ENCODE assay signal across 8 mouse cellular contexts in the genomic region with DNA sequence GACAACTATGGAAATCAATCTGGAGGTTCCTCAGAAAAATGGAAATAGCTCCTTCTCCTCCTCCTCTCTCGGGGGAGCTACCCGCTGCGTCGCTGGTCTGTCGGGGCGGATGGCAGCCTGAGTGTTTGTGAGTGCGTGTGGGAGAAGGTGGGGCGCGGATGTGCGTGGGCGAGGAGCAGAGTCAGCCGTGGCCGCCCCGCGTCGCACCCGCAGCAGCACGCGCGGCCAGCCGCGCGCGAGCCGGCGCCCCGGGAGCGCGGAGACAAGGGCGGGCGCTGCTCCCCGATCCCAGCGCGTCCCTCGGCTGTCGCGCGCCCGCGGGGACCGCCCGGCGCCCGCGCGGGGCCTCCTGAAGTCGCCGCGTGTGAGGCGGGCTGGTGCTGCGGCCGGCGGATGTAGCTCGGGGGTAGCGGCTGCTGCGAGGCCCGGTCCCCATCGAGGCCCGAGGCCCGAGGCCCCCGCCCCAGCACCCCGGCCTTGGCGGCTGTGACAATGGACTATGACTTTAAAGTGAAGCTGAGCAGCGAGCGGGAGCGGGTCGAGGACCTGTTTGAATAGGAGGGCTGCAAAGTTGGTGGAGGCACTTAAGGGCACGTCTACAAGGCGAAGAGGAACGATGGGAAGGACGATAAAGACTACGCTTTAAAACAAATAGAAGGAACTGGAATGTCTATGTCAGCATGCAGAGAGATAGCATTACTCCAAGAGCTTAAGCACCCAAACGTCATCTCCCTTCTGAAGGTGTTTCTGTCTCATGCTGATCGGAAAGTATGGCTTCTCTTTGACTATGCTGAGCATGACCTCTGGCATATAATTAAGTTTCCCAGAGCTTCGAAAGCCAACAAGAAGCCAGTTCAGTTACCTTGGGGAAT. TPM values are rescaled to one million over a fixed set of nuclear protein-coding genes. Genes with fewer than 3 reads are reported as not detected.
DNase-seq lines count a peak whose midpoint lies in the region; ATAC-seq and TF ChIP-seq lines count a peak whose summit lies in the region.

No protein-coding gene starts in this region.

- no peaks in the 10 kb centered on the region for H3K27me3 ChIP-seq in kidney, embryonic 14.5 days (ENCODE audit: control insufficient read depth, insufficient read depth, low read length)
- peaks cover 2% of the 10 kb centered on the region; the same call in 1 of the 2 replicates for H3K27me3 ChIP-seq in heart, embryonic 16.5 days (ENCODE audit: control insufficient read depth, insufficient read depth, low read length)
- no peaks in the 10 kb centered on the region for H3K27me3 ChIP-seq in midbrain, embryonic 14.5 days (ENCODE audit: control insufficient read depth, insufficient read depth, low read length)

- no peak for TF ChIP-seq CTCF in cortical plate, adult 2 months (IDR thresholded peaks at IDR 0.05; ENCODE audit: extremely low read depth, insufficient read depth, low read length)
- TF ChIP-seq CTCF in left cerebral cortex, adult 2 months (IDR thresholded peaks at IDR 0.05) = no peak

- no peak overlapping the region for H3K27ac ChIP-seq in kidney, embryonic 14.5 days (ENCODE audit: low read depth, low read length)
- no peak overlapping the region for H3K27ac ChIP-seq in cortical plate, adult 2 months (ENCODE audit: insufficient read depth, low read length)
- no peak overlapping the region for H3K27ac ChIP-seq in heart, embryonic 16.5 days (ENCODE audit: low read length)
- H3K27ac ChIP-seq in left cerebral cortex, adult 2 months = no peak overlapping the region
- no peak overlapping the region for H3K27ac ChIP-seq in midbrain, embryonic 14.5 days (replicated peaks; ENCODE audit: low read depth, low read length)

- ATAC-seq in kidney, embryonic 14.5 days (ENCODE audit: low FRiP score, low TSS enrichment) = peak; percentile 69
- 0 out of 2 replicates have a peak, but pooled peaks have one; percentile 23 for ATAC-seq in heart, embryonic 16.5 days (replicated peaks; ENCODE audit: extremely low read depth, insufficient read depth, low FRiP score)
- ATAC-seq in midbrain, embryonic 14.5 days (ENCODE audit: low FRiP score, low TSS enrichment) = peak; percentile 76; the same call in 1 of the 2 replicates

- H3K4me1 ChIP-seq in kidney, embryonic 14.5 days (ENCODE audit: control insufficient read depth, insufficient read depth, low read length) = no peaks in the 10 kb centered on the region
- H3K4me1 ChIP-seq in cortical plate, adult 2 months (ENCODE audit: control insufficient read depth, insufficient read depth, low read length) = no peaks in the 10 kb centered on the region
- H3K4me1 ChIP-seq in heart, embryonic 16.5 days (ENCODE audit: control insufficient read depth, insufficient read depth, low read length) = no peaks in the 10 kb centered on the region
- no peaks in the 10 kb centered on the region for H3K4me1 ChIP-seq in midbrain, embryonic 14.5 days (ENCODE audit: control insufficient read depth, insufficient read depth, low read length)

- no peaks in the 10 kb centered on the region for H3K36me3 ChIP-seq in kidney, embryonic 14.5 days (ENCODE audit: control insufficient read depth, insufficient read depth, low read length)
- H3K36me3 ChIP-seq in heart, embryonic 16.5 days (ENCODE audit: control insufficient read depth, insufficient read depth) = no peaks in the 10 kb centered on the region
- no peaks in the 10 kb centered on the region for H3K36me3 ChIP-seq in midbrain, embryonic 14.5 days (ENCODE audit: control insufficient read depth, insufficient read depth, low read length)

- WGBS in kidney, embryonic 14.5 days = 5% methylated on average over 68 of the region's 75 CpGs
- 3% methylated on average over 74 of the region's 75 CpGs for whole genome bisulfite sequencing in heart, embryonic 16.5 days
- 4% methylated on average over 75 of the region's 75 CpGs for WGBS in midbrain, embryonic 14.5 days

- H3K4me2 ChIP-seq in kidney, embryonic 14.5 days (replicated peaks; ENCODE audit: low read depth, low read length) = peak overlapping the region; percentile 79
- peak overlapping the region; percentile 92 for H3K4me2 ChIP-seq in heart, embryonic 16.5 days (ENCODE audit: low read depth, low read length)
- H3K4me2 ChIP-seq in midbrain, embryonic 14.5 days (ENCODE audit: low read length) = peak overlapping the region; percentile 73

- peak overlapping the region; percentile 63 for H3K9ac ChIP-seq in kidney, embryonic 14.5 days (ENCODE audit: low read depth, low read length)
- H3K9ac ChIP-seq in heart, embryonic 16.5 days (ENCODE audit: low read length) = peak overlapping the region; percentile 69
- H3K9ac ChIP-seq in midbrain, embryonic 14.5 days (replicated peaks; ENCODE audit: low read length) = peak overlapping the region; percentile 66

- no peak for DNase-seq in kidney, adult 9 months
- peak; percentile 68 to 69 for DNase-seq in left cerebral cortex, adult 2 months (ENCODE audit: extremely low spot score in 1 of 2, low spot score in 2 of 2)
- DNase-seq in midbrain, embryonic 14.5 days = peak; percentile 78
- DNase-seq in urinary bladder, postnatal 36 days (ENCODE audit: low spot score in 2 of 2) = no peak
- DNase-seq in gastrocnemius, adult 8-10 months (ENCODE audit: low spot score in 2 of 2) = no peak

- TF ChIP-seq POLR2A in cortical plate, adult 2 months (IDR thresholded peaks at IDR 0.05; ENCODE audit: extremely low read depth, insufficient read depth, low read length) = no peak

- peak overlapping the region; percentile 47 for H3K4me3 ChIP-seq in kidney, embryonic 14.5 days (ENCODE audit: low read length)
- peak overlapping the region; percentile 16 for H3K4me3 ChIP-seq in cortical plate, adult 2 months (ENCODE audit: insufficient read depth, low read length)
- H3K4me3 ChIP-seq in heart, embryonic 16.5 days (ENCODE audit: low read length) = peak overlapping the region; percentile 58
- H3K4me3 ChIP-seq in left cerebral cortex, adult 2 months = peak overlapping the region; percentile 39
- peak overlapping the region; percentile 50 for H3K4me3 ChIP-seq in midbrain, embryonic 14.5 days (replicated peaks; ENCODE audit: low read depth, low read length)

- H3K9me3 ChIP-seq in kidney, embryonic 14.5 days (ENCODE audit: control insufficient read depth, low read length) = no peaks in the 10 kb centered on the region
- H3K9me3 ChIP-seq in heart, embryonic 16.5 days (replicated peaks; ENCODE audit: control insufficient read depth, low read length) = no peaks in the 10 kb centered on the region
- H3K9me3 ChIP-seq in midbrain, embryonic 14.5 days (ENCODE audit: control insufficient read depth, low read length) = no peaks in the 10 kb centered on the region

- intact Hi-C loops in left cerebral cortex, adult 2 months (cut with DNase I) = no loop called here

RNA-seq across cellular contexts. Expression of a gene that starts 3.2 kb away (rescaled TPM):
- polyA plus RNA-seq in kidney, embryonic 14.5 days (2014; fragmentation: Nextera tagmentation; extraction: Ambion mirVana) = not detected in 2 replicates
- not detected in 2 replicates for polyA plus RNA-seq in cortical plate, adult 2 months (2012; rRNA removed)
- polyA plus RNA-seq in heart, embryonic 16.5 days (2015; fragmentation: Nextera tagmentation; extraction: Ambion mirVana) = not detected in 2 replicates
- not detected for total RNA-seq in left cerebral cortex, adult 2 months (2021)
- not detected in 2 replicates for polyA plus RNA-seq in midbrain, embryonic 14.5 days (2014; fragmentation: Nextera tagmentation; extraction: Ambion mirVana)
- not detected for total RNA-seq in gastrocnemius, adult 8-10 months (2022)

RNA-seq across cellular contexts. Expression of a gene that starts 52.3 kb away (rescaled TPM):
- not detected in 2 replicates for polyA plus RNA-seq in kidney, embryonic 14.5 days (2014; fragmentation: Nextera tagmentation; extraction: Ambion mirVana)
- polyA plus RNA-seq in cortical plate, adult 2 months (2012; rRNA removed) = not detected in 2 replicates
- not detected in 2 replicates for polyA plus RNA-seq in heart, embryonic 16.5 days (2015; fragmentation: Nextera tagmentation; extraction: Ambion mirVana)
- not detected for total RNA-seq in left cerebral cortex, adult 2 months (2021)
- not detected in 2 replicates for polyA plus RNA-seq in midbrain, embryonic 14.5 days (2014; fragmentation: Nextera tagmentation; extraction: Ambion mirVana)
- total RNA-seq in gastrocnemius, adult 8-10 months (2022) = not detected

Comparison
In these comparisons a context has a peak if more than half of its experiments do, and no peak if none do; other contexts are left out.
1. ATAC-seq: peak in every context shown above with its lines; median percentile 76 in midbrain, embryonic 14.5 days; 69 in kidney, embryonic 14.5 days; 23 in heart, embryonic 16.5 days.
2. DNase-seq: peak in left cerebral cortex, adult 2 months (2 of 2) and midbrain, embryonic 14.5 days (single experiment); none in kidney, adult 9 months (single experiment), urinary bladder, postnatal 36 days (0 of 2) and gastrocnemius, adult 8-10 months (0 of 2).
3. Peak in every context shown above with its lines, with median percentiles within 50 percentile points of each other: H3K4me2 ChIP-seq, H3K4me3 ChIP-seq and H3K9ac ChIP-seq.